Comparison of ENCODE assay signal across 9 mouse cellular contexts in the genomic region with DNA sequence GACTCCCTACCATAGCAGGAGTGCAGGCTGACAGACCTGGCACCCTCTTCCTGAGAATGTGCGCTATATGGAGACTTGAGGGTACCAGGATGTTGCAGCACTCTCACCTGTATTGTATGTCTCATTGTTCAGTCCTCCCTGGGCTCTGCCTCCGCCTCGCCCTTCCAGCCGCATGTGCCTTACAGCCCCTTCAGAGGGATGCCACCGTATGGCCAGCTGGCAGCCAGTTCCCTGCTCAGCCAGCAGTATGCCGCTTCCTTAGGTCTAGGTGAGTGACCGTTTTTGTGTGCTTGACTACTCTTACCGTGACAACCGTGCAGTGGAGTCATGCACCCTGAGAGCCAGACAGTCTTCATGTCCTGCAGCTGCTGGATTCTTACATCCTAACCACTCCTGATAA. TPM values are rescaled to one million over a fixed set of nuclear protein-coding genes. Genes with fewer than 3 reads are reported as not detected.
DNase-seq lines count a peak whose midpoint lies in the region; ATAC-seq and TF ChIP-seq lines count a peak whose summit lies in the region.
"Had no signal": no experiment of that assay in that cellular context is flagged by ENCODE, and none has a peak within 500 bp of the region (broad histone marks: within the 10 kb centered on the region; RNA-seq: fewer than 3 reads in every experiment).

No protein-coding gene starts in this region.

- no peak for TF ChIP-seq CTCF in cerebellum, adult 2 months (IDR thresholded peaks at IDR 0.05; ENCODE audit: borderline replicate concordance, insufficient read depth, low read depth, low read length)
- no peak for TF ChIP-seq CTCF in lung, adult 2 months (IDR thresholded peaks at IDR 0.05; ENCODE audit: insufficient read depth, low read length)

- H3K4me2 ChIP-seq in lung, embryonic 15.5 days: peak overlapping the region; percentile 71; the same call in 1 of the 2 replicates
- H3K4me2 ChIP-seq in neural tube, embryonic 15.5 days: peak overlapping the region; percentile 95

- H3K9me3 ChIP-seq in lung, embryonic 15.5 days: no peaks in the 10 kb centered on the region
- no peaks in the 10 kb centered on the region for H3K9me3 ChIP-seq in limb, embryonic 10.5 days (replicated peaks)
- no peaks in the 10 kb centered on the region for H3K9me3 ChIP-seq in neural tube, embryonic 15.5 days (replicated peaks)

- no peak overlapping the region for H3K27ac ChIP-seq in cerebellum, adult 2 months (ENCODE audit: insufficient read depth, low read length)
- H3K27ac ChIP-seq in lung, embryonic 15.5 days: no peak overlapping the region
- no peak overlapping the region for H3K27ac ChIP-seq in limb, embryonic 10.5 days
- no peak overlapping the region for H3K27ac ChIP-seq in neural tube, embryonic 15.5 days (replicated peaks)

- peak in 1 of 2 experiments; percentile 38 for DNase-seq in cerebellum, adult 2 months
- no peak for DNase-seq in cerebellum, postnatal 14 days
- no peak for DNase-seq in lung, adult 2 months
- no peak for DNase-seq in limb, embryonic 10.5 days (ENCODE audit: low spot score)
- no peak for DNase-seq in spleen, postnatal 36 days (ENCODE audit: low spot score in 2 of 2)
- DNase-seq: lung, postnatal 36 days had no signal

- H3K9ac ChIP-seq in lung, embryonic 15.5 days: peak overlapping the region; percentile 86; the same call in 1 of the 2 replicates
- peak overlapping the region; percentile 96; the same call in 1 of the 2 replicates for H3K9ac ChIP-seq in neural tube, embryonic 15.5 days (replicated peaks)

- H3K4me3 ChIP-seq in cerebellum, adult 2 months (replicated peaks; ENCODE audit: insufficient read depth, low read depth, low read length): peak overlapping the region; percentile 46
- no peak overlapping the region for H3K4me3 ChIP-seq in lung, embryonic 15.5 days
- H3K4me3 ChIP-seq in lung, adult 2 months (replicated peaks; ENCODE audit: extremely low read depth, low read depth, low read length): no peak overlapping the region
- peak overlapping the region; percentile 98 for H3K4me3 ChIP-seq in limb, embryonic 10.5 days
- peak overlapping the region; percentile 94 for H3K4me3 ChIP-seq in neural tube, embryonic 15.5 days (replicated peaks)

- no peaks in the 10 kb centered on the region for H3K27me3 ChIP-seq in cerebellum, adult 2 months (ENCODE audit: control insufficient read depth, insufficient read depth, low read length)
- H3K27me3 ChIP-seq in lung, embryonic 15.5 days: peaks cover 10% of the 10 kb centered on the region
- H3K27me3 ChIP-seq in limb, embryonic 10.5 days (ENCODE audit: low read depth, poor library complexity, severe bottlenecking): peaks cover 12% of the 10 kb centered on the region
- H3K27me3 ChIP-seq in neural tube, embryonic 15.5 days (replicated peaks): peaks cover 6% of the 10 kb centered on the region

- peaks cover 47% of the 10 kb centered on the region for H3K36me3 ChIP-seq in lung, embryonic 15.5 days
- H3K36me3 ChIP-seq in limb, embryonic 10.5 days: peaks cover 61% of the 10 kb centered on the region
- peaks cover 52% of the 10 kb centered on the region for H3K36me3 ChIP-seq in neural tube, embryonic 15.5 days

- TF ChIP-seq POLR2A in cerebellum, adult 2 months (IDR thresholded peaks at IDR 0.05; ENCODE audit: borderline replicate concordance, insufficient read depth, low read length): no peak
- TF ChIP-seq POLR2A in lung, adult 2 months (IDR thresholded peaks at IDR 0.05; ENCODE audit: borderline replicate concordance, extremely low read depth, low read depth, low read length): no peak

- no peak for ATAC-seq in lung, embryonic 15.5 days (ENCODE audit: borderline replicate concordance, extremely low read depth, low FRiP score, low TSS enrichment)
- ATAC-seq in neural tube, embryonic 15.5 days (ENCODE audit: low FRiP score): no peak
- no peak for ATAC-seq in granulocyte monocyte progenitor cell, adult 5-6 weeks (replicated peaks; ENCODE audit: poor library complexity, severe bottlenecking)

- WGBS in cerebellum, adult 2 months: 11% methylated on average over 9 of the region's 9 CpGs
- WGBS in lung, embryonic 15.5 days: 72% methylated on average over 9 of the region's 9 CpGs
- WGBS in lung, adult 2 months: 79% methylated on average over 9 of the region's 9 CpGs
- 88% methylated on average over 9 of the region's 9 CpGs for WGBS in limb, embryonic 10.5 days
- WGBS in neural tube, embryonic 15.5 days: 67% methylated on average over 9 of the region's 9 CpGs

- H3K4me1 ChIP-seq in cerebellum, adult 2 months (ENCODE audit: control insufficient read depth, insufficient read depth, low read length): peaks cover 21% of the 10 kb centered on the region
- H3K4me1 ChIP-seq in lung, embryonic 15.5 days: peaks cover 29% of the 10 kb centered on the region
- no peaks in the 10 kb centered on the region; the same call in 1 of the 2 replicates for H3K4me1 ChIP-seq in lung, adult 2 months (ENCODE audit: control insufficient read depth, insufficient read depth, low read length)
- peaks cover 51% of the 10 kb centered on the region for H3K4me1 ChIP-seq in limb, embryonic 10.5 days
- peaks cover 44% of the 10 kb centered on the region for H3K4me1 ChIP-seq in neural tube, embryonic 15.5 days

RNA-seq across cellular contexts. Expression of gene Lsm14b, which starts 3.0 kb away (rescaled TPM):
- polyA plus RNA-seq in cerebellum, adult 2 months (2012; rRNA removed): 77.3 and 79.3 TPM in 2 replicates
- polyA plus RNA-seq in lung, embryonic 15.5 days (2015; fragmentation: Nextera tagmentation; extraction: Ambion mirVana): 7.5 and 9.5 TPM in 2 replicates
- 19.8 and 24.0 TPM in 2 replicates for polyA plus RNA-seq in lung, adult 2 months (2012; rRNA removed)
- 8.1 and 9.1 TPM in 2 replicates for polyA plus RNA-seq in limb, embryonic 10.5 days (2016; fragmentation: Nextera tagmentation; extraction: Ambion mirVana)
- polyA plus RNA-seq in neural tube, embryonic 15.5 days (2015; fragmentation: Nextera tagmentation; extraction: Ambion mirVana): 16.4 and 24.0 TPM in 2 replicates
- total RNA-seq in granulocyte monocyte progenitor cell, adult 5-6 weeks (2014; fragmentation: Nextera tagmentation): 11.6 and 17.2 TPM in 2 replicates
- 20.2 and 22.3 TPM in 2 replicates for total RNA-seq in granulocyte monocyte progenitor cell, adult 5-6 weeks (2017)

RNA-seq across cellular contexts. Expression of gene Psma7, which starts 14.5 kb away (rescaled TPM):
- polyA plus RNA-seq in cerebellum, adult 2 months (2012; rRNA removed): 248 and 254 TPM in 2 replicates
- polyA plus RNA-seq in lung, embryonic 15.5 days (2015; fragmentation: Nextera tagmentation; extraction: Ambion mirVana): 513 and 529 TPM in 2 replicates
- polyA plus RNA-seq in lung, adult 2 months (2012; rRNA removed): 98.3 and 115 TPM in 2 replicates
- polyA plus RNA-seq in limb, embryonic 10.5 days (2016; fragmentation: Nextera tagmentation; extraction: Ambion mirVana): 868 and 947 TPM in 2 replicates
- 561 and 578 TPM in 2 replicates for polyA plus RNA-seq in neural tube, embryonic 15.5 days (2015; fragmentation: Nextera tagmentation; extraction: Ambion mirVana)
- total RNA-seq in granulocyte monocyte progenitor cell, adult 5-6 weeks (2014; fragmentation: Nextera tagmentation): 385 and 398 TPM in 2 replicates
- 503 and 523 TPM in 2 replicates for total RNA-seq in granulocyte monocyte progenitor cell, adult 5-6 weeks (2017)

RNA-seq across cellular contexts. Expression of gene Ss18l1, which starts 14.5 kb away (rescaled TPM):
- polyA plus RNA-seq in cerebellum, adult 2 months (2012; rRNA removed): 27.0 and 28.1 TPM in 2 replicates
- 4.0 and 4.5 TPM in 2 replicates for polyA plus RNA-seq in lung, embryonic 15.5 days (2015; fragmentation: Nextera tagmentation; extraction: Ambion mirVana)
- 7.1 and 7.4 TPM in 2 replicates for polyA plus RNA-seq in lung, adult 2 months (2012; rRNA removed)
- 5.8 and 7.4 TPM in 2 replicates for polyA plus RNA-seq in limb, embryonic 10.5 days (2016; fragmentation: Nextera tagmentation; extraction: Ambion mirVana)
- polyA plus RNA-seq in neural tube, embryonic 15.5 days (2015; fragmentation: Nextera tagmentation; extraction: Ambion mirVana): 43.2 and 49.9 TPM in 2 replicates
- total RNA-seq in granulocyte monocyte progenitor cell, adult 5-6 weeks (2014; fragmentation: Nextera tagmentation): 3.2 and 7.7 TPM in 2 replicates
- 2.4 and 3.6 TPM in 2 replicates for total RNA-seq in granulocyte monocyte progenitor cell, adult 5-6 weeks (2017)

RNA-seq across cellular contexts. Expression of gene Mtg2, which starts 42.6 kb away (rescaled TPM):
- 28.5 and 28.7 TPM in 2 replicates for polyA plus RNA-seq in cerebellum, adult 2 months (2012; rRNA removed)
- polyA plus RNA-seq in lung, embryonic 15.5 days (2015; fragmentation: Nextera tagmentation; extraction: Ambion mirVana): 26.4 and 26.6 TPM in 2 replicates
- polyA plus RNA-seq in lung, adult 2 months (2012; rRNA removed): 15.2 and 17.1 TPM in 2 replicates
- 32.1 and 33.1 TPM in 2 replicates for polyA plus RNA-seq in limb, embryonic 10.5 days (2016; fragmentation: Nextera tagmentation; extraction: Ambion mirVana)
- 35.1 and 37.6 TPM in 2 replicates for polyA plus RNA-seq in neural tube, embryonic 15.5 days (2015; fragmentation: Nextera tagmentation; extraction: Ambion mirVana)
- 15.8 and 17.7 TPM in 2 replicates for total RNA-seq in granulocyte monocyte progenitor cell, adult 5-6 weeks (2014; fragmentation: Nextera tagmentation)
- 13.1 and 19.1 TPM in 2 replicates for total RNA-seq in granulocyte monocyte progenitor cell, adult 5-6 weeks (2017)

RNA-seq across cellular contexts. Expression of gene Taf4, which starts 51.3 kb away (rescaled TPM):
- 15.2 TPM in 2 replicates for polyA plus RNA-seq in cerebellum, adult 2 months (2012; rRNA removed)
- 3.4 and 3.7 TPM in 2 replicates for polyA plus RNA-seq in lung, embryonic 15.5 days (2015; fragmentation: Nextera tagmentation; extraction: Ambion mirVana)
- polyA plus RNA-seq in lung, adult 2 months (2012; rRNA removed): 10.1 and 11.5 TPM in 2 replicates
- polyA plus RNA-seq in limb, embryonic 10.5 days (2016; fragmentation: Nextera tagmentation; extraction: Ambion mirVana): 2.7 and 3.3 TPM in 2 replicates
- polyA plus RNA-seq in neural tube, embryonic 15.5 days (2015; fragmentation: Nextera tagmentation; extraction: Ambion mirVana): 3.1 and 3.2 TPM in 2 replicates
- 12.6 and 17.2 TPM in 2 replicates for total RNA-seq in granulocyte monocyte progenitor cell, adult 5-6 weeks (2014; fragmentation: Nextera tagmentation)
- total RNA-seq in granulocyte monocyte progenitor cell, adult 5-6 weeks (2017): 13.5 and 14.1 TPM in 2 replicates

Comparison
In these comparisons a context has a peak if more than half of its experiments do, and no peak if none do; other contexts are left out.
1. H3K4me3 ChIP-seq: peak in cerebellum, adult 2 months (single experiment), limb, embryonic 10.5 days (single experiment) and neural tube, embryonic 15.5 days (single experiment); none in lung, embryonic 15.5 days (single experiment) and lung, adult 2 months (single experiment).